Mouse (Mus musculus): Measurements from ENCODE around the gene Rgs1.

- TF ChIP-seq POLR2A (IDR thresholded peaks at IDR 0.05; ENCODE audit: control insufficient read depth, low read depth, low read length) (no peak), CTCF (IDR thresholded peaks at IDR 0.05; ENCODE audit: control insufficient read depth, insufficient read depth, insufficient replicate concordance, low read depth, low read length) (no peak)
These were observed 31.0 kb upstream of the Rgs1 start for GRCm38 (mm10) chr1:144280056-144280455.
